Mouse (Mus musculus): Measurements from ENCODE around the gene Dcdc2a. TPM values are rescaled to one million over a fixed set of nuclear protein-coding genes. Genes with fewer than 3 reads are reported as not detected.

The Dcdc2a gene
- polyA plus RNA-seq, 1 experiment from 2014 or later = 1.5 TPM

GRCm38 (mm10) chr13:25218394-25218793, 162.6 kb downstream of the Dcdc2a start:
- ATAC-seq (no peak), DNase-seq (no peak)
- Histone ChIP-seq H3K4me3 (ENCODE audit: low read depth, low read length) (no peak overlapping the region), H3K9ac (replicated peaks) (no peak overlapping the region), H3K27me3 (ENCODE audit: insufficient read depth, low read length) (no peaks in the 10 kb centered on the region), H3K27ac (ENCODE audit: low read depth) (no peak overlapping the region), H3K9me3 (ENCODE audit: low read length) (no peaks in the 10 kb centered on the region), H3K4me1 (ENCODE audit: insufficient read depth) (no peaks in the 10 kb centered on the region), H3K4me2 (ENCODE audit: low read depth, low read length) (no peak overlapping the region), H3K36me3 (replicated peaks; ENCODE audit: insufficient read depth, low read length) (no peaks in the 10 kb centered on the region)
- TF ChIP-seq EP300 (IDR thresholded peaks at IDR 0.05; ENCODE audit: low read depth) (no peak), CTCF (IDR thresholded peaks at IDR 0.05; ENCODE audit: low read depth) (no peak)
- 83% methylated on average over 1 of the region's 1 CpGs for WGBS (ENCODE audit: insufficient replicate concordance)

DNA sequence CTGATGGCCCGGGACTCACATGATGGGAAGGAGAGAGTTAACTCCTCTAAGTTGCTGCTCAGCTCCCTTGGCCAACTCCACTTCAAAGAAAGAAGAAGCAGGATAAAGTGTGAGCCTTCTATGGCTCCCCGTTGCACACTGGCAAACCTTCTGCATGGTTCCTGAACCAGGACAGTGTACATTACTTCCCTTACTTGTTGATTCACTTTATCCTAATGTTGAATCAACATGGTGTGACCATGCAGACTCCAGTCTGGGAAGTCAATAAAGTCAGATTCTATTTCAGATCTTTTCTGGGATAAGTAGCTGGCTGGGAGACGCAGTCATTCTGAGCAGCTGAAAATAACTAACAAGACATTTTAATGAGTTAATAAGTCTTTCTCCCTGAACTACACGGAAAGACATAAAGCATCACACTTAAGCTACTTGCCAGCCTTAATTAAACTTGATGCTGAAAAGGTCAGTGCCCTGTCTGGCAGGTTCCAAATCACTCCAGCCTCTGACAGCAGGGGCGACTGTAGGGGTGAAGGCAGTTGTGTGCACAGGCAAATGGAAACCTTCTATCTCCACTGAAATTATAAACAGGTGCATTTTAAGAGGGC, 164.5 kb downstream of the Dcdc2a start:
- DNase-seq (no peak), ATAC-seq (no peak)
- H3K36me3 ChIP-seq (replicated peaks; ENCODE audit: insufficient read depth, low read length) = no peaks in the 10 kb centered on the region
- no peak overlapping the region for H3K4me2 ChIP-seq (ENCODE audit: low read depth, low read length)
- no peak overlapping the region for H3K9ac ChIP-seq (replicated peaks)
- H3K27ac ChIP-seq (ENCODE audit: low read depth) = no peak overlapping the region
- H3K27me3 ChIP-seq (ENCODE audit: insufficient read depth, low read length) = no peaks in the 10 kb centered on the region
- 58% methylated on average over 5 of the region's 5 CpGs for WGBS (ENCODE audit: insufficient replicate concordance)
- no peak overlapping the region for H3K4me3 ChIP-seq (ENCODE audit: low read depth, low read length)
- no peaks in the 10 kb centered on the region for H3K9me3 ChIP-seq (ENCODE audit: low read length)
- TF ChIP-seq EP300 (IDR thresholded peaks at IDR 0.05; ENCODE audit: low read depth) (no peak), CTCF (IDR thresholded peaks at IDR 0.05; ENCODE audit: low read depth) (no peak)
- no peaks in the 10 kb centered on the region for H3K4me1 ChIP-seq (ENCODE audit: insufficient read depth)

DNA sequence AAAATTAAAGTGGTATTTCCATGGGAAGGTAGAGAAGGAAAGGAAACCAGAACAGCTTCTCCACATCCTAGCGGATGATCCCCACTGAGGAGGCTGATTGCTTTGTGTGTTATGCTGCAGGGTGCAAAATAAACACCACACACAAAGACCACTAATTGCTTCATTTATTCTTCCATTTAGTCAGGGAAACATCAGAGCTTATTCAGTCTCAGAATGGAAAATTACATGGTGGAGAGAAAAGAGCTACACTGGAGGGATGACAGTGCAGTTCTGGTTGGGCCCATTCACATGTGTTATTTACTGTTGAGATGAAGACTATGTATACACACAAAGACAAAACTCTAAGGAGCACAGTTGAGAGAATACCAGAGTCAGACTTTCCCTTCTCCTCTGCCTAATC, 196.1 kb downstream of the Dcdc2a start:
- DNase-seq (no peak), ATAC-seq (no peak)
- Histone ChIP-seq H3K4me2 (ENCODE audit: low read depth, low read length) (no peak overlapping the region), H3K27ac (ENCODE audit: low read depth) (no peak overlapping the region), H3K9me3 (ENCODE audit: low read length) (no peaks in the 10 kb centered on the region), H3K36me3 (replicated peaks; ENCODE audit: insufficient read depth, low read length) (no peaks in the 10 kb centered on the region), H3K9ac (replicated peaks) (no peak overlapping the region), H3K27me3 (ENCODE audit: insufficient read depth, low read length) (no peaks in the 10 kb centered on the region), H3K4me3 (ENCODE audit: low read depth, low read length) (no peak overlapping the region), H3K4me1 (ENCODE audit: insufficient read depth) (no peaks in the 10 kb centered on the region)
- no peak for TF ChIP-seq CTCF (IDR thresholded peaks at IDR 0.05; ENCODE audit: low read depth)
- TF ChIP-seq EP300 (IDR thresholded peaks at IDR 0.05; ENCODE audit: low read depth) = no peak
- WGBS (ENCODE audit: insufficient replicate concordance) = 64% methylated on average over 1 of the region's 1 CpGs

DNA sequence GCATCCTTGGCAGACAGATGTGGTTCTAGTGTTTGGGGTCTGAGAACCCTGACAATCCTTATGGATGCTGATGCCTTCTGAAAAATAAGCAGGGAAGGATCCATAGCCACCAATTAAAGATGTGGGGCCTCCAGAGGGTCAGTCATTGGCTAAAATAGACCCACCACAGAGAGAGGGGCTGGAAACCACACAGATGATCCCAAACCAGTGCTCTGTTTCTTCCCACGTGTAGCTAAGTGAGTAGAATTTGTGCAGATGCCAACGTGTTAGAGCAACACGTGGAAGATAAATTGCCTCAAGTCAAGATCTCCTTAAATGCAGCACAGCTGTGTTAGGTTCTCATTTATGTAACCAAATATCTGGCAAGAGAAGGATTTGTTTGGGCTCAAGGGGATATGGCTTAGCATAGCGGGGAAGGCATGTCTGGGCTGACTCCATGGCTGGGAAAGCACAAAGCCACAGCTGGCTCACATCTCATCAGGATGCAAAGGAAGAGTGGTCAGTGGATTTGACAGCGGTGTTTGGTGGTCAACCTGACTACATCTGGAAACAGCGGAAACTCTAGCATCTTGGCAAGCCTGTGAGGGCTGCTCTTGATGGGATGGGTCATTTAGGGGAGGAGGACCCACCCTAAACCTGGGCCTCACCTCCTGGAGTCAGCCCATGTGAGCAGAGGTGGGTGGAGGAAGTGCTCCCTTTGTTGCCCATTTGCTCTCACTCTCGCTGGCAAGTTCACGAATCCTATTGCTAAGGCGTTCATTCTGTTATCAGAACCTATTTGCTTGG, 198.9 kb downstream of the Dcdc2a start:
- no peak for TF ChIP-seq EP300 (IDR thresholded peaks at IDR 0.05; ENCODE audit: low read depth)
- no peak for TF ChIP-seq CTCF (IDR thresholded peaks at IDR 0.05; ENCODE audit: low read depth)
- ATAC-seq = no peak
- no peak for DNase-seq
- no peak overlapping the region for H3K27ac ChIP-seq (ENCODE audit: low read depth)
- no peak overlapping the region for H3K9ac ChIP-seq (replicated peaks)
- H3K27me3 ChIP-seq (ENCODE audit: insufficient read depth, low read length) = no peaks in the 10 kb centered on the region
- H3K4me2 ChIP-seq (ENCODE audit: low read depth, low read length) = no peak overlapping the region
- H3K4me3 ChIP-seq (ENCODE audit: low read depth, low read length) = no peak overlapping the region
- H3K4me1 ChIP-seq (ENCODE audit: insufficient read depth) = no peaks in the 10 kb centered on the region
- WGBS (ENCODE audit: insufficient replicate concordance) = 73% methylated on average over 9 of the region's 9 CpGs
- H3K36me3 ChIP-seq (replicated peaks; ENCODE audit: insufficient read depth, low read length) = no peaks in the 10 kb centered on the region
- no peaks in the 10 kb centered on the region for H3K9me3 ChIP-seq (ENCODE audit: low read length)

DNA sequence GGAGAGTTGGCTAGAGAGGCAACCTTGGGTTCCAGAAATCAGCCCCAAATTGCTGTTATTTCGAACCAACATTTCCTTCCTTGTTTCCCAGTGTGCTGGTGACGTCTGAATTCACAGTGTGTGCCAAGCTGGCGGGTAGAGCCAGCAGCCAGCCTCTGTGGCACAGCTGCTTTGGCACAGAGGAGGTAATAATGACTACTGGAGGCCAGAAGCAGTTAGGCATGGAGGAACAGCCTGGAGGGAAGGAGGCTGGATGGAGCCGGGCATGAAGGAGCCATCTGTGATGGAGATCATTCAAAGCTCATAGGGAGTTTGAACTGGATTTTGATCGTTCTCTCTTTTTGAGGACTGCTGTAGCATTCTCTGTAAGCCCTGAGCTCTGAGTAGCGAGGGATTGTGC, 201.8 kb downstream of the Dcdc2a start:
- Histone ChIP-seq H3K4me1 (ENCODE audit: insufficient read depth) (no peaks in the 10 kb centered on the region), H3K9ac (replicated peaks) (no peak overlapping the region), H3K27ac (ENCODE audit: low read depth) (no peak overlapping the region), H3K4me3 (ENCODE audit: low read depth, low read length) (no peak overlapping the region), H3K9me3 (ENCODE audit: low read length) (no peaks in the 10 kb centered on the region), H3K4me2 (ENCODE audit: low read depth, low read length) (no peak overlapping the region), H3K27me3 (ENCODE audit: insufficient read depth, low read length) (no peaks in the 10 kb centered on the region), H3K36me3 (replicated peaks; ENCODE audit: insufficient read depth, low read length) (no peaks in the 10 kb centered on the region)
- DNase-seq (no peak), ATAC-seq (no peak)
- TF ChIP-seq EP300 (IDR thresholded peaks at IDR 0.05; ENCODE audit: low read depth) (no peak), CTCF (IDR thresholded peaks at IDR 0.05; ENCODE audit: low read depth) (no peak)
- WGBS (ENCODE audit: insufficient replicate concordance) = 69% methylated on average over 6 of the region's 6 CpGs

Other genes with a start within 250 kb of the Dcdc2a start
- gene Acot13, start 224.5 kb upstream of the Dcdc2a start, polyA plus RNA-seq (2015; fragmentation: Nextera tagmentation; extraction: Ambion mirVana) = 101 and 102 TPM in 2 replicates
- 18.3 and 18.4 TPM in 2 replicates for gene Tdp2, start 224.3 kb upstream of the Dcdc2a start, polyA plus RNA-seq (2015; fragmentation: Nextera tagmentation; extraction: Ambion mirVana)
- 0.31 and 0.48 TPM in 2 replicates for gene D130043K22Rik, start 210.9 kb upstream of the Dcdc2a start, polyA plus RNA-seq (2015; fragmentation: Nextera tagmentation; extraction: Ambion mirVana)
- gene Aldh5a1, start 118.3 kb upstream of the Dcdc2a start, polyA plus RNA-seq (2015; fragmentation: Nextera tagmentation; extraction: Ambion mirVana) = 3.8 and 3.9 TPM in 2 replicates
- gene Gpld1, start 112.9 kb upstream of the Dcdc2a start, polyA plus RNA-seq (2015; fragmentation: Nextera tagmentation; extraction: Ambion mirVana) = 52.2 and 59.7 TPM in 2 replicates
- 5.1 and 6.3 TPM in 2 replicates for gene Mrs2, start 35.6 kb upstream of the Dcdc2a start, polyA plus RNA-seq (2015; fragmentation: Nextera tagmentation; extraction: Ambion mirVana)
- gene Nrsn1, start 214.5 kb downstream of the Dcdc2a start, polyA plus RNA-seq (2015; fragmentation: Nextera tagmentation; extraction: Ambion mirVana) = not detected in 2 replicates